Mouse (Mus musculus) forebrain, embryonic 15.5 days (tissue): Measurements from ENCODE around the gene Fgfr2. TPM values are rescaled to one million over a fixed set of nuclear protein-coding genes. Genes with fewer than 3 reads are reported as not detected.
"Not testable (repeated sequence)": the region's sequence is repeated elsewhere in the genome, so short reads cannot be mapped to it uniquely, and the experiment has no call there.

ENCODE experiments used
- ATAC-seq: fragments of 200-750 bp; cut with Nextera tagmentation; replicated peaks from 2 replicates; pipeline ENCODE4 v1.8.0; 2017; ENCODE audit warnings: mild to moderate bottlenecking, moderate TSS enrichment, moderate library complexity
- H3K27ac ChIP-seq: fragments of 300-500 bp; sonication (generic); replicated peaks from 2 replicates; pipeline ENCODE4 v1.5.1; 2015; ENCODE audit warnings: mild to moderate bottlenecking, inconsistent platforms
- H3K27me3 ChIP-seq: fragments of 300-500 bp; sonication (generic); 2 replicates; pipeline ENCODE4 v1.6.1; 2015; ENCODE audit warnings: inconsistent platforms
- H3K36me3 ChIP-seq: fragments of 300-500 bp; sonication (generic); 2 replicates; pipeline ENCODE4 v1.6.1; 2015; ENCODE audit warnings: mild to moderate bottlenecking, inconsistent platforms
- H3K4me1 ChIP-seq: fragments of 300-500 bp; sonication (generic); 2 replicates; pipeline ENCODE4 v1.6.1; 2015; ENCODE audit warnings: inconsistent platforms
- H3K4me2 ChIP-seq: fragments of 300-500 bp; sonication (generic); replicated peaks from 2 replicates; pipeline ENCODE4 v1.6.1; 2015; ENCODE audit warnings: mild to moderate bottlenecking, inconsistent platforms
- H3K4me3 ChIP-seq: fragments of 300-500 bp; sonication (generic); 2 replicates; pipeline ENCODE4 v1.5.1; 2015; ENCODE audit warnings: mild to moderate bottlenecking, inconsistent platforms
- H3K9ac ChIP-seq: fragments of 300-500 bp; sonication (generic); replicated peaks from 2 replicates; pipeline ENCODE4 v1.6.1; 2015; ENCODE audit warnings: mild to moderate bottlenecking, inconsistent platforms
- H3K9me3 ChIP-seq: fragments of 300-500 bp; sonication (generic); 2 replicates; pipeline ENCODE4 v1.6.1; 2016; ENCODE audit warnings: inconsistent platforms
- WGBS: fragments of 180-500 bp; shearing (Covaris S2); methylation state at CpG from one replicate; pipeline ENCODE4 v1.1.7; 2015; ENCODE audit warnings: mixed read lengths; 5-methylcytosine and 5-hydroxymethylcytosine counted together
- polyA plus RNA-seq: library from polyadenylated mRNA; unstranded; fragments of >200 nt; fragmentation: Nextera tagmentation; extraction: Ambion mirVana; gene quantifications from 2 replicates; pipeline ENCODE4 v1.2.1, GENCODE M21; 2015

Gene Fgfr2
- polyA plus RNA-seq, 1 experiment from 2014 or later, result 48.1 TPM

DNA sequence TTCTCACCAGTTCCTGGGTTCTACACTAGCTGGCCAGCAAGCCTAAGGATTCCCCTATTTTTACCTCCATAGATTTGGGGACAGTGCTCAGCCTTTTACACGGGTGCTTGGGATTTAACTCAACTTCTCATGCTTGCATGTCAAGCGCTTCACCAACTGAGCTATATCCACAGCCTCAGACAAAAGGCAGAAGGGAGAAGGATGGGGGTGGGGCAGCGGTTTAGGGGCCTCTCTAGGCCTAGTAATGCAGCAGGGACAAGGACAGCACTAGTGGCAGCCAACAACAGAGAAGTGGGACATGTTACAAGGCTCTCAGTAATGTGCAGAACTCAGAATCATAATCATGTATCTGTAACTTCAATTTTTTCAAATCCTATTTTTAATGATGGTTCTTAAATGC lies 1955.4 kb downstream of the Fgfr2 start:
- H3K4me2 ChIP-seq, result no peak overlapping the region
- 80% methylated on average over 3 of the region's 3 CpGs for WGBS
- H3K27ac ChIP-seq, result no peak overlapping the region
- H3K36me3 ChIP-seq, result no peaks in the 10 kb centered on the region
- H3K4me1 ChIP-seq, result no peaks in the 10 kb centered on the region
- H3K9me3 ChIP-seq, result no peaks in the 10 kb centered on the region
- H3K9ac ChIP-seq, result no peak overlapping the region
- H3K27me3 ChIP-seq, result no peaks in the 10 kb centered on the region
- no peak overlapping the region for H3K4me3 ChIP-seq
- no peak for ATAC-seq

DNA sequence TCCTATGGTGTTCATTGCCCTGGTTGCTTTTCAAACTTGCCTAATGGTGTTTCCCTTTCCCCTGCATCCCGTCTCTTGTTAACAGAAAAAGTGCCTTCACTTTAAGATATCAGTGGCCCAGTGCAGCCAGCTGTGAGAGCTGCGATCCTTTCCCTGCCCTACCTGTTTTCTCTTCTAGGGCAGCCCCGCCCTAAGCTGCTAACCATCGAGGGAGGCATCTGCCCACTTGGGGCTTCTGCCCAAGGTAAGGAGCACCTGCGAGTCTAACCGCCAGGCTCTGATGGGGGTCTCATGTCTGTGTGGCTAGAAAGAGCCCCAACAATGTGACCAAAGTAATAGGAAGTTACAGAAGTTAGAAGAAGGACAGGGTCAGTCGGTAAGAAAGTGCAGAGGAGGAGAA lies 1960.9 kb downstream of the Fgfr2 start:
- no peaks in the 10 kb centered on the region for H3K9me3 ChIP-seq
- 78% methylated on average over 7 of the region's 7 CpGs for WGBS
- no peak for ATAC-seq
- no peaks in the 10 kb centered on the region for H3K27me3 ChIP-seq
- H3K36me3 ChIP-seq, result no peaks in the 10 kb centered on the region
- no peaks in the 10 kb centered on the region for H3K4me1 ChIP-seq
- H3K9ac ChIP-seq, result no peak overlapping the region
- no peak overlapping the region for H3K4me3 ChIP-seq
- H3K4me2 ChIP-seq, result no peak overlapping the region
- no peak overlapping the region for H3K27ac ChIP-seq

DNA sequence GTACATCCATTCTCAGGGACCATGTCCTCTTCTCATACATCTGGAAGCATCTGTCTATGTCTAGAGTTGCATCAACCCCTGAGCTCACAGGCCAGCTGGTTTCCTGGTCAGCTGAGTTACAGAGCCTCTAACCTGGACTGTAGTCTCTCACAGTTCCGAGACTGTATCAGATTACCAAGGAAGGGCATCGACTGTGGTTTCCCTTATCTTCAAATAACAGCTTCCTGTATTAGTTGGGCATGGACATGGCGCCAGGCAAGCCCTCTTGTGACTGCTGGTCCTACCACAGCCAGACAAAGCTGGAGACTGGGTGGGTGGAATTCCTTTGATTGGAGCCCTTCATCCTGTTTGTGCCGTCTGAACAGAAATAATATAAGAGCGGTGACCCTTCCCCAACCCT lies 1970.1 kb downstream of the Fgfr2 start:
- Histone ChIP-seq H3K4me3 (no peak overlapping the region), H3K4me2 (no peak overlapping the region), H3K27ac (no peak overlapping the region), H3K9me3 (no peaks in the 10 kb centered on the region), H3K36me3 (no peaks in the 10 kb centered on the region), H3K27me3 (no peaks in the 10 kb centered on the region), H3K4me1 (no peaks in the 10 kb centered on the region), H3K9ac (no peak overlapping the region)
- ATAC-seq, result no peak
- 87% methylated on average over 5 of the region's 5 CpGs for WGBS

DNA sequence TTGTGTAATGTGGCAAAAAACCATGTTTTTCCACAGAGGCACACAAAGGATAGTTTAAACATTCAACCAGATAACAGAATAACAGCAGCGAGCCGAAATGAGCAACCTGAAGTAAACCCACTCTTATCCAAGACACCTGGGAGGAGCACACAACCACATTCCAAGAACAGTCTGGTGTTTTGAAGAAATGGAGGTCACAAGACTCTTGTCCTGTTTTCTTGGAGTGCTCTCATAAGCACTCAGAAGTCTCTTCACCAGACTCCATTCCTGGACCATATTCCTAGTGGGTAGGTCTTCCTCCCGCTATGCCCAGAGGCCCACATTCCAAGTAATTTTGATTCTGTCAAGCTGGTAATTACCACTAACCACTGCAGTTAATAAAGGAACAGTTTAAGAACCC lies 1973.0 kb downstream of the Fgfr2 start:
- Histone ChIP-seq H3K36me3 (no peaks in the 10 kb centered on the region), H3K4me2 (no peak overlapping the region), H3K4me3 (no peak overlapping the region), H3K27ac (no peak overlapping the region), H3K9me3 (no peaks in the 10 kb centered on the region), H3K27me3 (no peaks in the 10 kb centered on the region), H3K4me1 (no peaks in the 10 kb centered on the region), H3K9ac (no peak overlapping the region)
- WGBS, result 78% methylated on average over 3 of the region's 3 CpGs
- ATAC-seq, result no peak

DNA sequence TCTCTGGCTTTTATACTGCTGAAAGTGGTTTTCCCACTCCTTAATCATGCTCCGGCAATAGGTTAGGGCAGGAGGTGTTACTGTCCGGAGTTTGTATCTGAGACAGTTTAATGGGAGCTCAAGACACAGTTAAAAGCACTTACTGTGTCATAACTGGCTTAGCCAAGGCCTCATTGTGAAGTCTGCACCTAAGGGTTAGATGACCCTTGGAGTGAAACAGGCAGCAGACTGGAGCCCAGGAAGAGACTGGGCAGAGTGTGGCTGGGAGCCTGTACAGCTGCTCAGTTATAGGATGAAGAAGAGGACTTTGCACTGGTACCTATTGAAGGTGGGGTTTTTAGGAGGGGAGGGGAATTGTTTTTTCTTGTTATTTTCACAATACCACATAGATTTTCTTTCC lies 1976.9 kb downstream of the Fgfr2 start, which contains the start of gene 4933402N03Rik:
Gene 4933402N03Rik (minus strand): TSS at position 101 of the 400 bp plus-strand sequence.
- no peak for ATAC-seq
- Histone ChIP-seq H3K4me3 (no peak within 1 kb of the TSS), H3K9me3 (no peaks in the 10 kb centered on the region), H3K27me3 (no peaks in the 10 kb centered on the region), H3K27ac (no peak within 1 kb of the TSS), H3K4me2 (no peak within 1 kb of the TSS), H3K9ac (no peak within 1 kb of the TSS), H3K4me1 (no peaks in the 10 kb centered on the region), H3K36me3 (no peaks in the 10 kb centered on the region)
- WGBS, result 93% methylated on average over 2 of the region's 2 CpGs

DNA sequence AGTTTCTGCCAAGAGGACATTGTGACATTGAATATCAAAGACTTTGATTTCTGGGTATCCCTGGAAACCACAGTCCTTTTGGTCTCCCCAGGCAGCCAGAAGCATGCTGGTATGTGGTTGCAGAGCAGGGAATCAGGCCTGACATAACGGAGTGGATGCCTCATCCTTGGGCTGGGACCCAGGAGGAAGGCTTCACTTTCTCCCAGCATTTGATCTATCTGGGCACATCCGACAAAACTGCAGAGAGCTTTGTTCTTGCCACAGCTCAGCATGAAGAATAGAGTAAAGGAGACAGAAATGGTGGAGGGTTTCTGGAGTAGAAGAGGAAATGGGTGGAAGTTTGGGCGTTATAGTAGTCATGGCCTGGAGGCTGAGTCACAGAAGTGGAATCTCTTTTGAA lies 1990.0 kb downstream of the Fgfr2 start:
- Histone ChIP-seq H3K36me3 (no peaks in the 10 kb centered on the region), H3K9me3 (no peaks in the 10 kb centered on the region), H3K4me3 (no peak overlapping the region), H3K27ac (no peak overlapping the region), H3K9ac (no peak overlapping the region), H3K4me1 (no peaks in the 10 kb centered on the region), H3K4me2 (no peak overlapping the region), H3K27me3 (no peaks in the 10 kb centered on the region)
- WGBS, result 74% methylated on average over 3 of the region's 3 CpGs
- ATAC-seq, result no peak

DNA sequence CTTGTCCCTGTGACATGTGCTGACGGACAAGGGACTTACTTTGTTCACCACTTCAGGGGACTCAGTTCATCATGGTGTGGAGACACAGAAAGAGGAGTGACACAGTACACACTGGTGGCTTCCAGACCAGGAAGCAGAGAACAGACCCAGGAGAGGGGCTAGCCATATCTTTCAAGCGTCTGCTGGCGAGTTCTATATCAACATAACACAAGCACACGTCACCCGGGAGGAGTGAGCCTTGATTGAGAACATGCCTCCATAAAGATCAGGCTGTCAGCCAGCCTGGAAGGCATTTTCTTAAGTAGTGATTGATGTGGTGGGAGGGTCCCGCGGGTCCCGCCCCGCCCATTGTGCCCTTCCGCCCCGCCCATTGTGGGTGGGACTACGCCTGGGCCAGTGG lies 1993.1 kb downstream of the Fgfr2 start:
- Histone ChIP-seq H3K9me3 (no peaks in the 10 kb centered on the region), H3K4me3 (no peak overlapping the region), H3K4me2 (no peak overlapping the region), H3K9ac (no peak overlapping the region), H3K4me1 (no peaks in the 10 kb centered on the region), H3K36me3 (no peaks in the 10 kb centered on the region), H3K27me3 (no peaks in the 10 kb centered on the region), H3K27ac (no peak overlapping the region)
- ATAC-seq, result no peak
- WGBS, result 77% methylated on average over 12 of the region's 12 CpGs

DNA sequence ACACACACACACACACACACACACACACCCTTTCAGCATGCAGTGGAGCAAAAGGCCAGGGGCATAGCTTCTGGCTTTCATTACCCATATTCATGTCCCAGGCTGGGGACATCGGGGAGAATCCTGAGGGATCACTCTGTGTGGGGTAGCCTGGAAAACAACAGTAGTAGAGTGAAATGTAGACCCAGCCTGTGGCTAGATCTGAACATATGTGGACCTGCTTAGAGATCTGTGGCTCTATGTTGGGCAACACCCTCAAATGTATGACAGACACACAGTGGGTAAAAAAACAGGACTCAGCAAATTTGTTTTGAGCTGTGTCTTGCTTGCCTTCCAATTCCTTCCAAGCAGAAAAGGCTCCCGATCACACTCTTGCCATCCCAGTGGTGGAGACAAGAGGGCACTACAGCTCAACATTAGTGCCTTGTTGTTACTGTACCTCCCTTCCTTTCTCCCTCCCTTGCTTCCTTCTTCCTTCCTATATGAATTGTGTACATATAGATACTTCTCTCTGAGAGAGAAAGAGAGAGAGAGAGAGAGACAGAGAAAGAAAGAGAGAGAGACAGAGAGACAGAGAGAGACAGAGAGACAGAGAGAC lies 2000.8 kb downstream of the Fgfr2 start:
- Histone ChIP-seq H3K27me3 (no peaks in the 10 kb centered on the region), H3K27ac (no peak overlapping the region), H3K4me2 (no peak overlapping the region), H3K4me3 (no peak overlapping the region), H3K4me1 (no peaks in the 10 kb centered on the region), H3K36me3 (no peaks in the 10 kb centered on the region), H3K9ac (no peak overlapping the region), H3K9me3 (no peaks in the 10 kb centered on the region)
- WGBS, result 99% methylated on average over 2 of the region's 2 CpGs
- ATAC-seq, result no peak

DNA sequence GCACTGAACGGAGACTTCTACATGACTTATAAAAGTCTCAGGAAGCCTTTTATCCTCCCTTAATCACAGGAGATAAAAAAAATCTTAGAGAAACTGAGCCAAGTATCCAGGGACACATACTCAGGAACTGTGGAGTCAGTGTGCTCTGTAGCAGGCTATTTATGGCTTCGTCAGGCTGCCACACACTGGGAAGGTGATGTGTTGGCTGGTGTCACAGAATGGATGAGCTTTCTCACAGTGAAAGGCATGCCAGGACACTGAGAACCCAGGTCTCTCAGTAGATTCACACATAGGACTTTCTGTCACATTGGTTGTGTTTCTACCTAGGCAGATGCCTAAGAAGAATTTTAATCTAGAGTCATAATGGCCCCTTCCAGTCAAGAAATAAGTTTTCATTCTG lies 2008.7 kb downstream of the Fgfr2 start:
- no peaks in the 10 kb centered on the region for H3K36me3 ChIP-seq
- no peak overlapping the region for H3K4me3 ChIP-seq
- H3K27me3 ChIP-seq, result no peaks in the 10 kb centered on the region
- no peak overlapping the region for H3K9ac ChIP-seq
- no peak for ATAC-seq
- WGBS, result 79% methylated on average over 2 of the region's 2 CpGs
- H3K9me3 ChIP-seq, result no peaks in the 10 kb centered on the region
- no peak overlapping the region for H3K4me2 ChIP-seq
- no peaks in the 10 kb centered on the region for H3K4me1 ChIP-seq
- H3K27ac ChIP-seq, result no peak overlapping the region

DNA sequence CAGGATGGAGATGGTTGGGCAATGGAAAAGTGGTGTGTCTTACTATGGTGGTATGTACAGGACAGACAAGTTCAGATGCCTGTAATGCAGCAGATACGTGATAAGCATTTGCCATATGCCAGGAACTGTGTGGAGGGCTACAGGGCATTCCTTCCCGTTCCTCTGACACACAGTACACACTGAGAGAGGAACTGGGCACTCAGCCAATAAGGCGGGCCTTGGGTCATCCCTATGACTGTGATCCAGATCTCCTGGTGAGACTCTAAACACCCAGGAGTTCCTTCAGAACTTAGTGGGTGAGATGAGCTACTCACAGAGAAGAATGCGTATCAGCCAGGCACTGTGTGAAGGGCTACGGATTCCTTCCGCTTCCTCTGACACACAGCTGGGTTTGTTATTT lies 2009.5 kb downstream of the Fgfr2 start:
- H3K36me3 ChIP-seq, result no peaks in the 10 kb centered on the region
- WGBS, result 78% methylated on average over 6 of the region's 6 CpGs
- no peak overlapping the region for H3K27ac ChIP-seq
- H3K9ac ChIP-seq, result no peak overlapping the region
- H3K27me3 ChIP-seq, result no peaks in the 10 kb centered on the region
- H3K4me2 ChIP-seq, result no peak overlapping the region
- no peaks in the 10 kb centered on the region for H3K4me1 ChIP-seq
- H3K9me3 ChIP-seq, result no peaks in the 10 kb centered on the region
- no peak for ATAC-seq
- H3K4me3 ChIP-seq, result no peak overlapping the region

DNA sequence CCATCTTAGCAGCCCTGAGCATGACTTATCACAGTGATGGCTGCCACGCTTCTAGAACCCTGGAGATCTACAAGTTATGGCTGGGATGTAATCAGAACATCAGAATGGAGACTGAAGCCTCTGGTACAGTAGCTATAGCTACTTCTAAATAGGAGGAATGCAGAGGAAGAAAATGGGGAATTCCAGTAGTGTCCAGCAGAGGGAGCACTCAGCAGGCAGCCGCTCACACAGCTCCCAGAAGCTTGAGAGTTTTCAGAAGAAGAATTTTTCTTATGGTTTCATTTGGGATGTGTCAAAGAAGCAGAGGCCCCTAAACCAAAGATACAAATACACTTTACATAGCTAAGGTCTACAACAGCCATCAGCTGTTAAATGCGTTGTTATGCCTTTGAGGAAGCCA lies 2010.7 kb downstream of the Fgfr2 start:
- Histone ChIP-seq H3K27me3 (no peaks in the 10 kb centered on the region), H3K9me3 (no peaks in the 10 kb centered on the region), H3K4me3 (no peak overlapping the region), H3K4me1 (no peaks in the 10 kb centered on the region), H3K36me3 (no peaks in the 10 kb centered on the region), H3K4me2 (no peak overlapping the region), H3K27ac (no peak overlapping the region), H3K9ac (no peak overlapping the region)
- no peak for ATAC-seq
- WGBS, result 30% methylated on average over 3 of the region's 3 CpGs

DNA sequence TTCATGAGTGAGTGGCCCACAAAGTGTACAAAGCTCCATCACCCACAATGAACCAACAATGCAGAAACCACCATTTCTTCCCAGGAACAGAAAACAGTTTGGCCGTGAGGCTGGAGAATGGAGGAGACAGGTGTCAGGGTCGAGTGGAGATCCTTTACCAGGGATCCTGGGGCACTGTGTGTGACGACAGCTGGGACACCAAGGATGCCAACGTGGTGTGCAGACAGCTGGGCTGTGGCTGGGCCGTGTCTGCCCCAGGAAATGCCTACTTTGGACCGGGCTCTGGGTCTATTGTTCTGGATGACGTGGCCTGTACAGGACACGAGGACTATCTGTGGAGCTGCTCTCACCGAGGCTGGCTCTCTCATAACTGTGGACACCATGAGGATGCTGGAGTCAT lies 2040.7 kb downstream of the Fgfr2 start:
- H3K4me3 ChIP-seq, H3K9me3 ChIP-seq, H3K27ac ChIP-seq, H3K9ac ChIP-seq, H3K4me2 ChIP-seq, H3K36me3 ChIP-seq, H3K27me3 ChIP-seq, ATAC-seq, H3K4me1 ChIP-seq: not testable (repeated sequence)
- WGBS, result 83% methylated on average over 9 of the region's 9 CpGs

DNA sequence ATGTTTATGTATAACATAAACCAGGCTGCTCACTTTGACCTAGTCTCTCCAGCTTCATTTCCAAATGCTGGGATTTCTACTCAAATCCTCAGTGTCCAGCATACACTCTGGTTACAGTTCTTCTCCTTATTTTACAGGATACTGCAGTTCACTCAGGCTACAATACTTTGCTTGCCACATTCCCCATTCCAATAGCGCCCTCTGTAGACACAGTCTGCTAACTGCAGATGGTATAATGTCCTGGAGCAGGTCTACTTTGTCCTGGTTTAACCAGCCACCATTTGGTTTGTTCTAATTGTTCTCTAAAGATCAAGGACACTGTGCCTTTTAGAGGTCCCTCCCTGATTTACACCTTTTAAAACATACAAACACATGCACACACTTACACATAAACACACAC lies 2047.2 kb downstream of the Fgfr2 start:
- Histone ChIP-seq H3K27me3 (no peaks in the 10 kb centered on the region), H3K4me1 (no peaks in the 10 kb centered on the region), H3K27ac (no peak overlapping the region), H3K36me3 (no peaks in the 10 kb centered on the region), H3K9me3 (no peaks in the 10 kb centered on the region), H3K4me3 (no peak overlapping the region), H3K9ac (no peak overlapping the region), H3K4me2 (no peak overlapping the region)
- no peak for ATAC-seq
- 0% methylated on average over 1 of the region's 1 CpGs for WGBS
